11 mouse cellular contexts compared by ENCODE assay signal in the genomic region with DNA sequence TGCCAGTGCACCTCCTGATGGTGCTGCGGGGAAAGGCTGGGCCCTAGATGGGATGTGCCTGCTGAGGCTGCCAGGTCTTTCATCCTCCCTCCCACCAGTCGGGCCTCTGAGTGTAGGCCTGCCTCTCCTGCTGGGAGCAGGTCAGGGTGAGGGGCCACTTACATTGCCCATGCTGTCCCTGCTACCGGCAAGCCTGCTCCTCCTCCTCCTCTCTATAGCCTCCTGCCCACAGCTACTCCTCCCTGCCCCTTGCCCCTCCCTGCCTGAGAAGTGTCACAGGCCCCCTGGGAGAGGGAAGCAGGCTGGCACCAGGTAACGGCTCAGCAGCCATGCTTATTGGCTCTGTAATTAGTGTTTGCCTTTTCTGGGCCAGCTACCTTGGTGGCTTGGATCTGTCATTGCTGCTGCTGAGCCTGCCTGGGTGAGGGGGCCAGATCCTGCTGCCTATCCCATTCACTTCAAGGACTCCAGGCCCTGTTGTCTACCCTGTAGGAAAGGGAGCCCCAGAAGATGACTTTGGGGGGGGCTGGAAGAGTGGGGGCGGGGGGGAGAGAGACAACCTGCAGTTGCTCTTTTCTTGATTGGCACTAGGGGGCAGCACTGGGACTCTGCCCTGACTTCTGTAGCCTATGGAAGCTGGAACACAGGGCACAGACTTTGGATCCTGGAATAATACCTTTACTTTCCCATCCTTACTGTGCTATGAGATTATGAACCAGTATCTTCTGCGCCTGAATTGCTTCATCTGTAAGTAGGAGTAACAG. TPM values are rescaled to one million over a fixed set of nuclear protein-coding genes. Genes with fewer than 3 reads are reported as not detected.
DNase-seq lines count a peak whose midpoint lies in the region; TF ChIP-seq lines count a peak whose summit lies in the region.
"Had no signal": no experiment of that assay in that cellular context is flagged by ENCODE, and none has a peak within 500 bp of the region (broad histone marks: within the 10 kb centered on the region; RNA-seq: fewer than 3 reads in every experiment).

No protein-coding gene starts in this region.

- TF ChIP-seq CTCF in kidney, adult 2 months (conservative IDR thresholded peaks at IDR 0.05; ENCODE audit: insufficient read depth, insufficient read length, low read depth, low read length), result peak; percentile 62
- peak; percentile 45; the same call in 1 of the 2 replicates for TF ChIP-seq CTCF in testis, adult 2 months (IDR thresholded peaks at IDR 0.05; ENCODE audit: control insufficient read depth, insufficient read depth, insufficient replicate concordance, low read depth, low read length)
- TF ChIP-seq CTCF in bone marrow, adult 2 months (IDR thresholded peaks at IDR 0.05; ENCODE audit: control insufficient read depth, insufficient read depth, low read length), result peak; percentile 49

- WGBS in kidney, adult 2 months, result 43% methylated on average over 6 of the region's 6 CpGs
- WGBS in bone marrow, adult 2 months, result 56% methylated on average over 6 of the region's 6 CpGs
- WGBS in embryonic facial prominence, embryonic 10.5 days, result 31% methylated on average over 6 of the region's 6 CpGs

- H3K36me3 ChIP-seq in kidney, adult 2 months (ENCODE audit: control insufficient read depth, insufficient read depth, low read length), result no peaks in the 10 kb centered on the region
- no peaks in the 10 kb centered on the region for H3K36me3 ChIP-seq in testis, adult 2 months (ENCODE audit: control insufficient read depth, insufficient read depth, low read length)
- no peaks in the 10 kb centered on the region for H3K36me3 ChIP-seq in embryonic facial prominence, embryonic 10.5 days (replicated peaks)
- H3K36me3 ChIP-seq: heart, embryonic 15.5 days; liver, embryonic 15.5 days had no signal

- no peak overlapping the region for H3K4me3 ChIP-seq in kidney, adult 2 months (ENCODE audit: insufficient read depth, low read depth, low read length)
- H3K4me3 ChIP-seq in testis, adult 2 months (ENCODE audit: control insufficient read depth, low read depth, low read length), result no peak overlapping the region
- H3K4me3 ChIP-seq in bone marrow, adult 2 months (replicated peaks; ENCODE audit: control insufficient read depth, low read depth, low read length), result no peak overlapping the region
- no peak overlapping the region; the same call in 1 of the 2 replicates for H3K4me3 ChIP-seq in embryonic facial prominence, embryonic 10.5 days
- H3K4me3 ChIP-seq: heart, embryonic 15.5 days; liver, embryonic 15.5 days had no signal

- no peaks in the 10 kb centered on the region for H3K9me3 ChIP-seq in embryonic facial prominence, embryonic 10.5 days
- H3K9me3 ChIP-seq: heart, embryonic 15.5 days; liver, embryonic 15.5 days had no signal

- peaks cover 12% of the 10 kb centered on the region for H3K4me1 ChIP-seq in kidney, adult 2 months (ENCODE audit: control insufficient read depth, insufficient read depth, low read length)
- peaks cover 20% of the 10 kb centered on the region for H3K4me1 ChIP-seq in testis, adult 2 months (ENCODE audit: control insufficient read depth, insufficient read depth, low read length)
- peaks cover 4% of the 10 kb centered on the region for H3K4me1 ChIP-seq in bone marrow, adult 2 months (ENCODE audit: control insufficient read depth, insufficient read depth, low read length)
- H3K4me1 ChIP-seq in embryonic facial prominence, embryonic 10.5 days, result peaks cover 34% of the 10 kb centered on the region

- no peaks in the 10 kb centered on the region for H3K27me3 ChIP-seq in kidney, adult 2 months (replicated peaks; ENCODE audit: control insufficient read depth, insufficient read depth, low read length)
- no peaks in the 10 kb centered on the region; the same call in 1 of the 2 replicates for H3K27me3 ChIP-seq in testis, adult 2 months (ENCODE audit: control insufficient read depth, insufficient read depth, low read length)
- H3K27me3 ChIP-seq in embryonic facial prominence, embryonic 10.5 days (replicated peaks; ENCODE audit: low read depth, poor library complexity, severe bottlenecking), result peaks cover 89% of the 10 kb centered on the region

- no peak overlapping the region for H3K27ac ChIP-seq in kidney, adult 2 months (ENCODE audit: insufficient read depth, low read depth, low read length)
- no peak overlapping the region for H3K27ac ChIP-seq in testis, adult 2 months (ENCODE audit: control insufficient read depth, insufficient read depth, low read depth, low read length)
- no peak overlapping the region for H3K27ac ChIP-seq in bone marrow, adult 2 months (ENCODE audit: control insufficient read depth, insufficient read depth, low read depth, low read length, poor library complexity)
- H3K27ac ChIP-seq in embryonic facial prominence, embryonic 10.5 days (replicated peaks), result no peak overlapping the region
- H3K27ac ChIP-seq: heart, embryonic 15.5 days; liver, embryonic 15.5 days had no signal

- TF ChIP-seq POLR2A in kidney, adult 2 months (IDR thresholded peaks at IDR 0.05; ENCODE audit: low read depth, low read length), result no peak
- TF ChIP-seq POLR2A in testis, adult 2 months (IDR thresholded peaks at IDR 0.05; ENCODE audit: control insufficient read depth, low read depth, low read length), result no peak
- no peak for TF ChIP-seq POLR2A in bone marrow, adult 2 months (IDR thresholded peaks at IDR 0.05; ENCODE audit: borderline replicate concordance, control insufficient read depth, low read depth, low read length)

- DNase-seq in kidney, adult 2 months, result no peak
- DNase-seq in kidney, adult 9 months, result no peak
- no peak for DNase-seq in testis, postnatal 14 days (ENCODE audit: low spot score)
- no peak for DNase-seq in embryonic facial prominence, embryonic 10.5 days (ENCODE audit: low spot score)
- DNase-seq in gastrocnemius, postnatal 4 days (ENCODE audit: low spot score in 2 of 2), result no peak
- DNase-seq: thymus, postnatal 36 days had no signal

RNA-seq across cellular contexts. Expression of a gene that starts 15.9 kb away (rescaled TPM):
- polyA plus RNA-seq in kidney, adult 2 months (2012; rRNA removed), result 48.3 and 57.5 TPM in 2 replicates
- polyA plus RNA-seq in testis, adult 2 months (2012; rRNA removed), result 84.1 and 87.1 TPM in 2 replicates
- 0.61 TPM in 1 of 2 replicates, not detected in the other for polyA plus RNA-seq in bone marrow, adult 2 months (2011; ENCODE audit: insufficient read depth, insufficient read length, low replicate concordance, missing spikeins)
- polyA plus RNA-seq in embryonic facial prominence, embryonic 10.5 days (2016; fragmentation: Nextera tagmentation; extraction: Ambion mirVana), result 7.5 and 10.3 TPM in 2 replicates
- 1 to 10 TPM; 1.5 TPM for total RNA-seq in gastrocnemius, postnatal 4 days (2021)

RNA-seq across cellular contexts. Expression of a gene that starts 20.6 kb away (rescaled TPM):
- polyA plus RNA-seq in kidney, adult 2 months (2012; rRNA removed), result 3.3 and 4.4 TPM in 2 replicates
- 1.2 and 1.5 TPM in 2 replicates for polyA plus RNA-seq in testis, adult 2 months (2012; rRNA removed)
- polyA plus RNA-seq in bone marrow, adult 2 months (2011; ENCODE audit: insufficient read depth, insufficient read length, low replicate concordance, missing spikeins), result 2.6 and 3.3 TPM in 2 replicates
- polyA plus RNA-seq in embryonic facial prominence, embryonic 10.5 days (2016; fragmentation: Nextera tagmentation; extraction: Ambion mirVana), result 1.0 and 1.3 TPM in 2 replicates
- 1 to 10 TPM; 1.9 to 2.0 TPM for total RNA-seq in gastrocnemius, postnatal 4 days (2021)

RNA-seq across cellular contexts. Expression of a gene that starts 22.4 kb away (rescaled TPM):
- polyA plus RNA-seq in kidney, adult 2 months (2012; rRNA removed), result 0.81 and 1.0 TPM in 2 replicates
- 0.42 and 0.73 TPM in 2 replicates for polyA plus RNA-seq in testis, adult 2 months (2012; rRNA removed)
- not detected in 2 replicates for polyA plus RNA-seq in bone marrow, adult 2 months (2011; ENCODE audit: insufficient read depth, insufficient read length, low replicate concordance, missing spikeins)
- 0.11 and 1.0 TPM in 2 replicates for polyA plus RNA-seq in embryonic facial prominence, embryonic 10.5 days (2016; fragmentation: Nextera tagmentation; extraction: Ambion mirVana)
- not detected for total RNA-seq in gastrocnemius, postnatal 4 days (2021)
- total RNA-seq: adrenal gland, adult 18-20 months had no signal
- polyA plus RNA-seq: liver, embryonic 15.5 days had no signal

RNA-seq across cellular contexts. Expression of a gene that starts 41.6 kb away (rescaled TPM):
- 80.2 and 90.1 TPM in 2 replicates for polyA plus RNA-seq in kidney, adult 2 months (2012; rRNA removed)
- polyA plus RNA-seq in testis, adult 2 months (2012; rRNA removed), result 685 and 754 TPM in 2 replicates
- 12.4 and 32.0 TPM in 2 replicates for polyA plus RNA-seq in bone marrow, adult 2 months (2011; ENCODE audit: insufficient read depth, insufficient read length, low replicate concordance, missing spikeins)
- polyA plus RNA-seq in embryonic facial prominence, embryonic 10.5 days (2016; fragmentation: Nextera tagmentation; extraction: Ambion mirVana), result 51.8 and 55.5 TPM in 2 replicates
- total RNA-seq in gastrocnemius, postnatal 4 days (2021), result 10 to 100 TPM; 13.5 to 17.6 TPM
